Mouse (Mus musculus): ENCODE data around the gene Armc3. TPM values are rescaled to one million over a fixed set of nuclear protein-coding genes. Genes with fewer than 3 reads are reported as not detected.
A peak's percentile ranks its signal among the peaks of the same experiment; 100 is the strongest.

Gene Armc3
- total RNA-seq (2015) (1.0 and 1.6 TPM in 2 replicates), total RNA-seq (2017) (0.98 and 1.2 TPM in 2 replicates)

- peak; percentile 45; the same call in 1 of the 2 replicates for ATAC-seq (ENCODE audit: poor library complexity, severe bottlenecking)
Measured at GRCm38 (mm10) chr2:19198452-19199365, at the start of gene Armc3. Armc3 (plus strand) TSS chr2:19199302.

GRCm38 (mm10) chr2:19152687-19153086 lies 46.4 kb upstream of the Armc3 start:
- ATAC-seq (ENCODE audit: poor library complexity, severe bottlenecking): no peak

DNA sequence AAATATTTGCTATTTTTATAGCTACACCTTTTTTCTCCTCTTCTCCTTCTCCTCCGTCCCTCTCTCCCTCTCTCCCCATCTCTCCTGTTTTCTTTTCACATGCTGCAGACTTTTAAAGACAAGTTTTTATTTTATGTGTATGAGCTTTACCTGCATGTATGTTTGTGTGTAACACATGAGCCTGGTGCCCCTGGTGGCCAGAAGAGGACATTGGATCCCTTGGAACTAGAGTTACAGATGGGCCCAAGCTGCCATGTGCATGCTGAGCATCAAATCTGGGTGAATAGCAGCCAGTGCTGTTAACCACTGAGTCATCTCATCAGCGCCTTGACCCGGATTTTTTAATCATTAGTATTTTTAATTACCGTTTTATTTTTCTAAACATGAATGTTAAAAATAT lies 42.9 kb upstream of the Armc3 start:
- peak; percentile 80 for ATAC-seq (ENCODE audit: poor library complexity, severe bottlenecking)

DNA sequence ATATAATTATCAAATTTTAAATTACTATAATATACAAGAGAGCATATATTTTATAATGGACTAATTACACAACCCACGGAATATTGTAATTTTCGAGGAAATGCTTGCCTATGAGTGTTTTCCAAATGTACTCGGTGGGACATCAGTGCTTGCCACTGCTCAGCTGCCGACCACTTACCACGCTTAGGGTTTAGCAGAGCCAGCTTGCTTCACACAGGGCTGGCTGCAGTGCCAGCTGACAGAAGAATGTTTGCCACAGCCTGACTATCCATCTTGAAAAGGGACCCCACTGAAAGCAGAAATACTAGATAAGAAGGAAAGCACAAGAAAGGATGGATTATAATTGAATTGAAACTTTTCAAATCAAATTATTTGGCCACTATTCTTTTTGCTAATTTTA lies 39.6 kb upstream of the Armc3 start:
- no peak for ATAC-seq (ENCODE audit: poor library complexity, severe bottlenecking)

DNA sequence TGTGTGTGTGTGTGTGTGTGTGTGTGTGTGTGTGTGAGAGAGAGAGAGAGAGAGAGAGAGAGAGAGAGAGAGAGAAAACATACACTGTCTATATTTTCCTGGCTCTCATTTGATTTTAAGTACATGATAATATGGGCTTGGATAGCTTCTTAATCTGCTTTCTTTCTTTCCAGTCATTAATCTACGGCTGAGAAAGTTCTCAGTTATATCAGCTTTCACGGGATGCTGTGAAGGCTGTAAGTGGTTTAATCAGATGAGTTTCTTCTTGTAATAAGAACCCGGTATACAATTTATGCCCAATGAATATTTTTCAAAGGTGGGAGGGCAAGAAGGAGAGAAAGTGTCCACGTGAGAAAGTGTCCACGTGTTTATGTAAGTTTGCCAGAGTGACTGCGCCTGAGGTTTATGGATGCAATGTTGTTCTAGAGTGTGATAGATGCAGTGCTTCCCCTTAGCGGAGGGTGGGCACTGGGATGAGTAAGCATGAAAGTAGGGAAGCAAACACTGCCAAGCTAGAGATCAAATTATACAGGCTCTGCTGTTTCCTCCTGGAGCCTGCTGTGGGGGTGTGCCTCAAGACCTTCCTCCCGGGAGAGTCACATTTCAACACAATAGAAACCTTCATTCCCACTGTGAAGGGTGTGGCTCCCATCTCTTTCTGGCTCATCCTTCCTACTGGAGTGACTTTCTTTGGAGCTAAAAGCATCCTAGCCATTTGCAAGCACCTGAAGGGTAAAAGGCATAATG lies 38.6 kb upstream of the Armc3 start:
- no peak for ATAC-seq (ENCODE audit: poor library complexity, severe bottlenecking)

GRCm38 (mm10) chr2:19164234-19164633 lies 34.9 kb upstream of the Armc3 start:
- ATAC-seq (ENCODE audit: poor library complexity, severe bottlenecking): no peak

GRCm38 (mm10) chr2:19176827-19177236 lies 22.3 kb upstream of the Armc3 start:
- ATAC-seq (ENCODE audit: poor library complexity, severe bottlenecking): no peak

DNA sequence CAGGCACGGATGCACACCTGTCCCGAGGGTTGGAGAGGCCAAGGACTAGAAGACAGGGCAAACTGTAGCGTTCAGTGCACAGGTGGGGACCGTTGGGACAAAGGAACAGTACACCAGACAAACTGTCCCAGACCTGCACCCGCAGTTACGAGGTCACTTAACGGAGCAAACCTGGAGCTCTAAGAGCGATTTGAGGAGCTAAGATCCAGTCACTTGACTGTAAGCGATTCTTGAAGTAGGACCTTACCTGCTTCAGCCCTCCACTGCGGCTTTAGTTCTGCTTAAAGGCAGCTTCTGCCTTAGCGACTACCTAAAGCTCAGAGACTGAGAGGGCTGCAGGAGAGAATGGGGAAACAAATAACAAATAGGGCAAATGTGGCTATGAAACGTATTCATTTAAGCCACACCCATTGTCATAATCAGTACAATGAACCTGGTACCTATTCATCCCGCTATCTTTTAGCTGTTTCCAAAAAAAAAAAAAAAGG lies 308 bp downstream of the Armc3 start:
- peak; percentile 24; the same call in 1 of the 2 replicates for ATAC-seq (ENCODE audit: poor library complexity, severe bottlenecking)

DNA sequence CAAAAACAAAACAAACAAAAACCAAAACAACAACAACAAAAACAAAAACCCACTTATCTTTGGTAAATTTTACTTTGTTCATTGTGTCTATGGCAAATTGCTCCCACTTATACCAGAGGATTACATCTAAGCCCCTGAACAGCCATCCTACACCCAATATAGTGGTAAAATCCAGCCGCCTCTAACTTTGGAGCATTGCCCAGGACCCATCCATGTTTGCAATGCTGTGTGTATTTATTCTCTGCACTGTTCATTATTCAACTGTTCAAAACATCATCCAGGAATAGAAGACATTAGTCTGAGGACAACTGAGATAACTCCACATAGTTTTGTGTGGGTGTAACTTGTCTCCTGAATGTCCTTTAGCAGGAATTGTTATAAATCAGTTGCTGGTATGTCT lies 1.0 kb downstream of the Armc3 start:
- ATAC-seq (ENCODE audit: poor library complexity, severe bottlenecking): no peak

- peak; percentile 51; the same call in 1 of the 2 replicates for ATAC-seq (ENCODE audit: poor library complexity, severe bottlenecking)
Measured at GRCm38 (mm10) chr2:19201682-19202081, 2.6 kb downstream of the Armc3 start.

DNA sequence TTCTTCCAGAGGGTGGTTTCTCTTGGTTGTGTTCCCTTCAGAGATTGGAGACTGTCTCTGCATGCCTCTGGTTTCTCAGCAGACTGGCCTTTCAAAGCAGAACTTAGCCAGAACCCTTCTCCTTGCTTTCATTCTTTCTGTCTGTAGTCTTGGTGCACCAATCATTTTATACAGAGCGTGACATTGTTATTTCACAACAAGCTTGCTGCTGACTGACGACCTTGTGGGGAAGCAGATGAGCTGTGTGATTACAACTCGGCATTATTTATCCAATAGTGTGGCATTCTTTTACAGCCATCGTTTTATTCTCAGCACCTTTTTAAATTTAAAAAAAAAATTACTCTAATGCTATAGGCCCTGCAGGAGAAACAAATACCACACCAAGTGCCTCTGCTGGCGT lies 35.2 kb downstream of the Armc3 start:
- peak; percentile 30; the same call in 1 of the 2 replicates for ATAC-seq (ENCODE audit: poor library complexity, severe bottlenecking)

GRCm38 (mm10) chr2:19235193-19235592 lies 36.1 kb downstream of the Armc3 start:
- ATAC-seq (ENCODE audit: poor library complexity, severe bottlenecking): no peak

- no peak for ATAC-seq (ENCODE audit: poor library complexity, severe bottlenecking)
Measured at GRCm38 (mm10) chr2:19235614-19236013, 36.5 kb downstream of the Armc3 start.

DNA sequence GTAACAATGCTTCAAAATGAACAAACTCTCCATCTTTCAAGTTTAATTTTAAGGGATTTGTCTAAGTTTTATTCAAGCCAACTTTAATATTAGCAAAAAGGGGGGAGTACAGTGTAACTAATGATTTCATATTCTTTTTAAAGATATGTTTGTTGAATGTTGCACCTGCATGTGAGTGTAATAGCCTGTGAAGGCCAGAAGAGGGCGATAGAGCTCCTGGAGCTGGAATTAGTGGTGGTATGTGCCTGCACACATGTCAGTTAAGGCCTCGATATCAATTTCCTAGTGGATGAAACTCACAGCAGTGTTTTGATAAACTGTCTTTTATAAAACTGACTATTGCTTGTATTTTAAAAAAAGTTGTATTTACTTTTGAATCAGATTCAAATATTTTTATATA lies 39.7 kb downstream of the Armc3 start:
- ATAC-seq (ENCODE audit: poor library complexity, severe bottlenecking): no peak

DNA sequence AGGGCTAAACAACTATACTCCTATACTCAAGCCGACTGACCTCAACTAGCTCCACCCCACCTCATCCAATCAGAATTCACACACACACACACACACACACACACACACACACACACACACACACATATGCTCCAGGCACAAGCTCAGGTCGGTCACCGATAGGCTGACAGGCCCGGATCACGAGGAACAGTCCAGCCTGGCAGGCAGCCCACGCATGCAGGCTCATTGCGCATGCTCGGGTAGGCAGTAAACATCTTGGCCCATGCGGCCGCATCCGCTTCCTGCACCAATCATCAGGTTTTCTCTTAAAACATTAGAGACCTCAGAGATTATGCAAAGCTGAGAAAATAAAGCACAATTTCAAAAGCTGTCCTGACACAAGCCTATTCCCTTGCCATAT lies 50.5 kb downstream of the Armc3 start:
- ATAC-seq (ENCODE audit: poor library complexity, severe bottlenecking): no peak

DNA sequence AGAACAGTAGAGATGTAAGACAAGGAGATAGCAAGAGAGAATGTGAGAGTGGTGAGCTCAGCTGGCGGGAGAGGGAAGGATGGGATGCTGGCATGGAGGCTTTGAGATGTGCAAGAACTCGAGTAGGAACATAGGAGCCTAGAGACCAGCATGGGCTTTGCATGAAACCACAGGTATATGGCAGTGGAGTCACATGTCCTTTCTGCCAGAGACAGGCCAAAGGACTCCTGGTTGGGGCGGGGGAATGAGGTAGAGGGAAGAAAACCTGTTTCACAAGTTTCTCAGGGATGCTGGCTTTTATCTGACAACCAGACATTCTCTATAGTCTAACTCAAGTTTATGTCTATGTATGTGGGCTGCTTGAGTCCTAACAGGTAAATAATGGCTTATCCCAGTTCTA lies 55.9 kb downstream of the Armc3 start:
- ATAC-seq (ENCODE audit: poor library complexity, severe bottlenecking): no peak

GRCm38 (mm10) chr2:19257255-19257654 lies 58.2 kb downstream of the Armc3 start:
- no peak for ATAC-seq (ENCODE audit: poor library complexity, severe bottlenecking)

DNA sequence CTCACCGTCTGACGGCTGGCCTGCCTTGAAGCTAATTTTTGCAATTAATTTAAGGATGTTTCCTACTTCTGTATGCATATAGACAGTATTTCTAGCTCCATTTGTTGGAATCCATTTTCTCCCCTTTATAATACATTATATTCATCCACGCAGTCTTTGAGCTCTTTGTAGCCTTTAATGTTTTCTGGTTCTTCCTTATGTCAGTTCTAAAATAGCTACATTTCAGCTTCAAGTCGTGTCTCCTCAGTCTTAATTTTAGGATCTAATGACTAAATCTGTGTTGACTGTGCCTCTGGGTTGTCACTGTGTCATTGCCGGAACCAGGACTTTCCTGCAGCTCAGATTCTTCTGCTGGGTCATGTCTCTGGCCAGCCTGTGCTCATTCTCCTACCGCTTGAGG lies 61.3 kb downstream of the Armc3 start:
- ATAC-seq (ENCODE audit: poor library complexity, severe bottlenecking): no peak

- ATAC-seq (ENCODE audit: poor library complexity, severe bottlenecking): no peak
Measured at GRCm38 (mm10) chr2:19263375-19263774, 64.3 kb downstream of the Armc3 start.

DNA sequence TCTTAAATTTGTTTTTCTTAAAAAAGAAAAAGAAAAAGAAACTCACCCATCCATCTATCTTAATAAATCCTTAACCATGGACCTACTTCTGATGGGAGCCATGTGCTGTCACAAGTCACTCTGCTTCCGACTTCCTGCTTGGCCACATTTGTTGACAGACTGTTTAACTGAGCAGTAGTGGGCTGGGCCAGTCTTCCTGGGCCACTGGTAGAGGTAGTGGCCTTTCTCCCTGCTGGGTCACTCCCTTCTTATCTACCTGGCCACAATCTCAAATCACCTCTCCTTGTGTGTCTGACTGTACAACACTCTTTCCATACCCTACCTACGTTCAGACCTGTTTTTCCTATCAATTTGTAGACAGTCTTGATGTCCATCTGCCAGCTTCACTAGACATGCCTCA lies 66.7 kb downstream of the Armc3 start:
- no peak for ATAC-seq (ENCODE audit: poor library complexity, severe bottlenecking)

- no peak for ATAC-seq (ENCODE audit: poor library complexity, severe bottlenecking)
Measured at GRCm38 (mm10) chr2:19267396-19267795, 68.3 kb downstream of the Armc3 start.

DNA sequence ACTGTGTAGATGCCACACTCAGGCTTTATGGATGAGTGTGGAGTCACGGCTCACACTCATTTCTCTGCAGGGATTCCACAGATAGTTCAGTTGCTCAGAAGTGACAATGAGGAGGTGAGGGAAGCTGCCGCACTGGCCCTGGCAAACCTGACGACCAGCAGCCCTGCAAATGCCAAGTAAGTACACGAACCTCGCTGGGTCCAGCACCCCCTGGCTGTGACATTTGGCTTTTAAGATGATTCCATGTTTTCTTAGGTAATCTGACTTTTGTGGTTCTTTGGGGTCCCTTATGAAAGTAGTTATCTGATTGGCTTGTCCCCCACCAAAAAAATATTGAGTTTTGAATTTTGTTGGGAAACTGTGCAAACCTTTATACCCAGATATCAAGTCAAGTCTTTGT lies 70.9 kb downstream of the Armc3 start:
- ATAC-seq (ENCODE audit: poor library complexity, severe bottlenecking): no peak

Measured in megakaryocyte, adult 5-6 weeks (primary cell).